Mouse (Mus musculus) mouse embryonic stem cell (cell line): ENCODE results near the gene Klhl36.

Source experiments
- in situ Hi-C, 2 experiments: fragments of 300-500 bp; cut with MboI; formaldehyde crosslinking; loops; 1 replicate in 1 of 2; 3 replicates in 1 of 2; pipeline ENCODE4 v1.14.3; 2019 to 2020; ENCODE audit warnings: low sequenced_read_pairs in 2 of 2, low pct_unique_long_range_greater_than_20kb in 1 of 2, mixed read lengths in 1 of 2; ENCODE audit not compliant: unreplicated experiment in 1 of 2

Klhl36 gene

DNA sequence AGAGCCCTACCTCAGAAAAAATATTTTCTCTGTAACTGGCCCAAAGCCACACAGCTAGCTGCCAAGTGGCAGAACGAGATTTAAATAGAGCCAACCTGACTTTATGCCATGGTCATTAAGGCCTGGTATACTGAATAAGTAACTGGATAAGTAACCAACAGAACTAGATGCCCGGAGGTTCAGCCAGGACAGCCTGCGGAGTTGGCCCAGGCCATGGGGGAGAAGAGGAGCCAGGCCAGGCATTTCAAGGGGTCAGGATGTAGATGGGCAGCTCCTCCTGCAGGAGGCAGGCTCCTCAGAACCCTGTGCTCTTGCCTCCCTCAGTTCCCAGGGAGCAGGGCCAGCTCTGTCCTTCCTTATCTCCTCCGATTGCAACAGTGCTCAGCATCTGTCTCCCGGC lies 6.4 kb upstream of the Klhl36 start:
- in situ Hi-C loops, result no loop called here

DNA sequence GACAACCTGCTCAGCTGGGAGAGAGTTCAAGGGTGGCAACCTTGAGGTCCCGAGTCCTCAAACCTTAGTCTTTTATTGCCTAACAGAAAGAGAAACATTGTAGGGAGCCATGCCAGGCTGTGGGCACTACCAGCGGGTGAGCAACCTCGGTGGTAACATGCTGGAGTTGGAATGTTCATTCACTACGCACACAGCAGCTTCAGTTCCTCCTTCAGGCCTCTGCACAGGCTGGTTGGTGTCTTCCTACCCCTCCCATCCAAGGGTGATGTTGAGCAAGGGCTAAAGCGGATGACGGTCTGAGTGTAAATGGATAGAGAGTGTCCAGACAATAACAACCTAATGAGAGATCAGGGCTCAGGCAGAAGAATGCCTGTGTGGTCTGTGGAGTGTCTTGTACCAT lies 4.3 kb upstream of the Klhl36 start:
- in situ Hi-C loops, result no loop called here

DNA sequence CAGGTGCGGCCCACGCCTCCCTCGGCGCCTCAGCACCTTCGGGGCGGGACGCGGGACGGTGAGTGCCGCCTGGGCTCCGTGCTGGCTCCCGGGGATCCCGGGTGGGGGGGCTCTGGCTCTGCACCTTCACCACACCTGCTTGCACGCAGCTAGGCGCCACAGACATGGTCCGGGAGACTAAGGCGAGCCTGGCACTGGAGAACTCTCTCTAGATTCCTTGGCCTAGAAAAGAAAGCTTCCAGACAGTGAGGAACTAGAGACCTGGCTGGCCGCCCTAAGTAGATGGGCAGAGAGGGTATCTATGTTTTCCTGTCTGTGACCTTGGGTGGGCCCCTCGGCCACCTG lies 296 bp downstream of the Klhl36 start:
- in situ Hi-C loops, result no loop called here

DNA sequence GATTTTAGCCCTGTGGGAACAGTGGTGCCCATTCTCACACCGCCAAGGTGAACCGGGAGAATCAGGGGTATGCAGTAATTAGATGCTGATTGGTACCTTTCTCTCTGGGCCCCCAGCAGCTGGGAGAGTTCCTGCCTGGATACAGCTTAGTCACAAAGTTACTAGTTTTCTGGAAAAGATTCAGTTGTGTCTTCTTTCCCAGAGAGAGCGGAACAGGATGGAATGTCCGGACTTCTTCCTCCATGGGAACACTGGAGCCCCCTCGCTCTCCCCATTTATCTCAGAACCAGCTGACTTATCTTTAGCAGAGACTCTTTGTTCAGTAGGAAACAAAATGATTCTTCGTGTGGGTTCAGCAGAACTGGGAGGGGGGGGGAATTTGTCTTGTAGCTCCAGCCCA lies 683 bp downstream of the Klhl36 start:
- in situ Hi-C loops, result no loop called here

DNA sequence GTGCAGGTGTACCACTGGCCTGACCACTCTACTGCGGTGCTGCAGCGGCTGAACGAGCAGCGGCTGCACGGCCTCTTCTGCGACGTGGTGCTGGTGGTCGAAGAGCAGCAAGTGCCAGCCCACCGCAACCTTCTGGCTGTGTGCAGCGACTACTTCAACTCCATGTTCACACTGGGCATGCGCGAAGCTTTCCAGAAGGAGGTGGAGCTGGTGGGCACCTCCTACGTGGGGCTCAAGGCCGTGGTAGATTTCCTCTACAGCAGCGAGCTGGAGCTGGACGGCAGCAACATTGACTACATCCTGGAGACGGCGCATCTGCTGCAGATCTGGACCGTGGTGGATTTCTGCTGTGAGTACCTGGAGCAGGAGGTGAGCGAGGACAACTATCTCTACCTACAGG lies 7.5 kb downstream of the Klhl36 start:
- in situ Hi-C loops, result no loop called here

DNA sequence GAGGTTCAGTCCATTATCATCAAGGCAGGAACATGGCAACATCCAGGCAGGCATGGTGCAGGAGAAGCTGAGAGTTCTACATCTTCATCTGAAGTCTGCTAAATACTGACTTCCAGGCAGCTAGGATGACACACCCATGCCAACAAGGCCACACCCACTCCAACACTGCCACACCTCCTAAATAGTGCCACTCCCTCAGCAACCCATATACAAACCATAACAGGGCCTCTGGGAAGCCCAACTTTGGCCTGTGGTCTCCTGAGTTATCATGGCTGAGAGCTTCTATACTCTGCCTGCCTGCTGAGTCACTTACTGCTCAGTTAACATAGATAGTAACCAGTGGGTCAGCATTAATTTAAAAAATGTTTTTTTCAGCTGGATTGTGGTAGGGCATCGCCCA lies 11.1 kb downstream of the Klhl36 start:
- in situ Hi-C loops, result no loop called here

DNA sequence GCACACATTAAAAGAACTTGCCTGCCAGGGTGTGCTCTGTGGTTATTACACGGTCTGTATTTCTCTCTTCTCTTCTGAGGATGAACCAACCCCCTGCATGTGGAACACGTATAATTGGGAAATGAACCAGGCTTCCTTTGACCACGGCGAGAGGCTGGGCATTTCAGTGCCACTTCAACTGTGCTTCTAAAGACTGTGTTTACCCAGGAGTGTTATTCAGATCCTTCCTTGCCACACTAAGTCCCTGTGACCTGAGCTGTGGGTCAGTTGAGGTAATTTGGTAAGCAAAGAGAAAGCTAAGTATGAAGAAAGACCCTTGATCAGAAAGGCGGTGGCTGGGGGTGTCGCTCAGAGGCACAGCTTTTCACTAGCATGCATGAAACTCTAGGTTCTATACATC lies 19.2 kb downstream of the Klhl36 start:
- in situ Hi-C loops, result no loop called here

DNA sequence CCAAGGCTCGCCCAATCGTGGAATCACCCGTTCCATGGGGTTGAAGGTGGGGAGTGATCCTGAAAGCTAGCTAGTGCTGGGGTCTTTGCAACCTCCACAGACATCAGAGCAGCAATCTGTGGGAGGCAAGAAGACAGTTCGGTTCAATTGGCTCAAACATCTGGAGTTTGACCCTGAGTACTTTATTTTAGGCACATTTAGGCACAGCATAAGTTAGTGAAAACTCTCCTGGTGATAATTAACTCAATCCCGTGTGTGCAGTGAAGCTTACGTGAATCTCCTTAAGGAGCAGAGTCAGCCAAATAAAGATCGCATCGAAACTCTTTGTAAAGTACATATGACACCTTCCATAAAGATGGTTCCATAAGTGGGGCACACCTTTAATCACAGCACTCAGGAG lies 19.9 kb downstream of the Klhl36 start:
- in situ Hi-C loops, result no loop called here

DNA sequence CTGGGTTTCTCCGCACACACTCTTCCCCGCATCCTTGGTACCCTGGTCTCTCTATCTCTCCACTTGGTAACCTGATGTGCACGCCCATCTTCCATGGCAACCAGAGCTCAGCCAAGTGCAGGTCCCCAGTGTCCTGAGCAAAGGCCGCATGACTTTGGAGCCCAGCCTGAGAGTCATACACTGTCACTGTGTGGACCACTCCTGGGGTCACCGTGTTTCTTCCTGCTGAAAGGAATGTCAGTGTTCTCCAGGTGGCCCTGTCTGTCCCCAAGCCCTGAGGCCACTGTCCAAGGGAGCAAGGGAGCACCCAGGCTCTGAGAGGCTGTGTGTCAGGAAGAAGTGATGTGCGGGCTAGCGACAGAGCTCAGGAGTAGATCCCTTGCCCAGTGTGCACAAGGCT lies 21.2 kb downstream of the Klhl36 start:
- in situ Hi-C loops, result no loop called here

DNA sequence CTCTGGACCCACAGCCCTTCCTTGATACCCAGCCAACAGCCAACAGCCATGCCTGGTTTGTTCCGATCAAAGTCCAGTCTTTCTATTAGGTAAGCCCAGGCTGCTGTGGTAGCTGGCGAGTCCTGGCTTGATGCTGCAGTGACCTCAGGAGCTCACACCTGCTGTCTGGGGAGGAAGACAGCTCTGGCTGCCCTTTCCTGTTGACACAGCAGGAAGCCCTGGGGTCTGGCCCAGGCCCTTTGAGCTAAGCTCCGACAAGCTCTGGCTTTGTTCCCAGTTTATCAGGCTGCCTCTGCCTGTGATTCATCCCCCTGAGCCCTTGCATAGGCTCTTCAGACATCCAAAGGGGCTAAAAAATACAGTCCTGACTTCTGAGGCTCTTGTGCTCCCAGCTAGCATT lies 23.5 kb downstream of the Klhl36 start:
- in situ Hi-C loops, result no loop called here

DNA sequence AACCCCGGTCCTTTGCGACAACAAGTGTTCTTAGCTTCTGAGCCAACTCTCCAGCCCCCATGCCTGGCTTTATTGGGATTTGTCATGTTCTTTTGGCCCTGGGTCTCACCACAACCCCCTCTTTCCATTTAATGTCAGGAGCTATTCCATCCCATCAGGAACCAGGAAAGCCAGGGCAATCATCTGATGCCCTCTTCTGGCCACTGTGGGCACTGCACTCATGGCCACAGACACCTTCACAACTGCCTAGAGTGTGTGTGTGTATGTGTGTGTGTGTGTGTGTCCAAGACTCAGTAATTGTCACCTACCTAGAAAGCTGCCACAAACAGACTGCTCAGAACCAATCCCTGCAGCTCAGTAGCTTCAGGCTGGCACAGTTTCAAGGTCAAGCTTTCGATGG lies 25.1 kb downstream of the Klhl36 start:
- in situ Hi-C loops, result no loop called here

DNA sequence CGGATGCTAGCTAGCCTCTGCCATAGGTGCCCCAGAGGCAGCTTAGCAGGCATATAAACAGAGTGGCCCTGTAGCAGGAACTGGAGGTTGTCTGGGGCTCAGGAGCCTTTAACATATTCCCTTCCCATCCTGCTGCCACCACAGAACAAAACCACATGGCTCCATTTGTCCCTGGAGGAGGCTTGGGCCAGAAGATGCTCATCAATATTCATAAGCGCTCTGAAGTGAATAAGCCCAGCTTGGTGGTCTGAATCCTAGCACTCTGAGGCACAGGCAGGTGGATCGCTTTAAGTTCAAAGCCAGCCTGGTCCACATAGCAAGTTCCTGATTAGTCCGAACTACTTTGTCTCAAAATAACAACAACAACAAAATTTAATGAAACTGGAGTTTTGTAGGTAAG lies 25.9 kb downstream of the Klhl36 start:
- in situ Hi-C loops, result no loop called here

DNA sequence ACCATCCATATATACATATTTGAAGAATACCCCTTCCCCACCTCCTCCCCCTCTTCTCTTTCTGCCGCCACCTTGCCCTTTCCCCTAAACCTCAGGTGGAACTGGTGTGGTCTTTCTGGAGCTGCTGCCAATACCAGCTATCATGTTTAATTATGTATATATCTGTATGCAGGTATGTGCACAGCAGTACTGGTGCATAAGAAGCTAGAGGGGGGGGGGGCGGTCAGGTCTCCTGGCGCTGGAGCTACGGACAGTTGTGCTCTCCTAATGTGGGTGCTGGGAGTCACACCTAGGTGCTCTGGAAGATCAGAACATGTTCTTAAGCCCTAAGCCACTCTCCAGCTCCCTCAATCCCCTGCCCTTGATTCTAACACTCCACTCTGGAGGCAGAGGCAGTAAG lies 35.0 kb downstream of the Klhl36 start:
- in situ Hi-C loops, result no loop called here

DNA sequence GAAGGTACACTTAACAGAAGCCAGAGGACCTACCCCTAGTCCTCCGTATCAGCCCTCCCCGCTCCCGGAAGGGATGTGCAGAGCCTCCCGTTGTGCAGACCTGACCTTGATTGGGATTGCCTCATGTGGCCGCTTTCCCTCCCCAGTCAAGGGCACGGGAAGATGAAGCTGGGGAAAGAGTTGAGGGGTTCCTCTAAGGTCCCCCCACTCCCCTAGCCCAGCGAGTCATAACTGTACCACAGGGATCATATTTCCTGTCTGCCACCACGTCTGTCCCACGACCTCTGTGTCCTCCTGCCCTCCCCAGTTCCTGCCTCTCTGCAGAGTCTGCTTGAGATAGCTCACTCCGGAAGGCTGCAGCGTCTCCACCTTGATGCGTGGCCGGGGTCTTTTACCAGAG lies 35.9 kb downstream of the Klhl36 start:
- in situ Hi-C loops, result no loop called here

DNA sequence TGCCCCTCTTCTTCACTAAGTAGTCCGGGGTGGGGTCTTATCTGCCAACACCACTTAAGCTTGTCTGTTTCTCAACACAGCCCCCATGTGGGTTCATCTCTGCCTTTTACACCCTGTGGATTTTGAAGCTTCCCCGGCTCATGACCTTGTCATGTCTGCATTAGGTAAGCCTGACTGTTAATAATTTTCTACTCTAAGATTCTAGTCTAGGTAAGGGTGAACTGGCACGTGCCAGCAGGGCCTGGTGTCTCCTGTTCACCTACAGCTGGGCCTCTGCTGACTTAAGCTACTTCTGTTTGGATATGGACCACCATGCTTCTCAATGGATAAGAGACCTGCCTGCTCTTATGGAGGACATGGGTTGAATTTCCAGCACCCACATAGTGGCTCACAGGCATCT lies 39.3 kb downstream of the Klhl36 start:
- in situ Hi-C loops, result no loop called here

DNA sequence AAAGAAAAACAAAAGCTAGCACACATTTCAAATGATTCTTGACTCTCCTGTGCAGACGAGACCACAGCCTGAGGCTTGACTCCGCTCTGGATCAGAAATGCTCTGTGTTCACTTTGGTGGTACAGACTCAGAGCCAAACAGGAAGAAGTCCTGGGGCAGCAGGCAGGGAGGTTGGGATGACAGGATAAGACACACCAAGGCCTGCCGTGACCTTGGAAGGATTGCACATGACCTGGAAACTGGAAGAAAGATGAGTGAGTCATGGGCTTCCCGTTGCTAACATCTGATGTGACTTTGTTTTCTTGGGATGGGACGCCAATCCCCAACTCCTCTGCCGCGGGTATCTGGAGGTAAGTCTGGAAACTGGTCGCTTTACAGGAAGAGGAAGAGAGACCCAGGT lies 39.9 kb downstream of the Klhl36 start:
- in situ Hi-C loops, result no loop called here

DNA sequence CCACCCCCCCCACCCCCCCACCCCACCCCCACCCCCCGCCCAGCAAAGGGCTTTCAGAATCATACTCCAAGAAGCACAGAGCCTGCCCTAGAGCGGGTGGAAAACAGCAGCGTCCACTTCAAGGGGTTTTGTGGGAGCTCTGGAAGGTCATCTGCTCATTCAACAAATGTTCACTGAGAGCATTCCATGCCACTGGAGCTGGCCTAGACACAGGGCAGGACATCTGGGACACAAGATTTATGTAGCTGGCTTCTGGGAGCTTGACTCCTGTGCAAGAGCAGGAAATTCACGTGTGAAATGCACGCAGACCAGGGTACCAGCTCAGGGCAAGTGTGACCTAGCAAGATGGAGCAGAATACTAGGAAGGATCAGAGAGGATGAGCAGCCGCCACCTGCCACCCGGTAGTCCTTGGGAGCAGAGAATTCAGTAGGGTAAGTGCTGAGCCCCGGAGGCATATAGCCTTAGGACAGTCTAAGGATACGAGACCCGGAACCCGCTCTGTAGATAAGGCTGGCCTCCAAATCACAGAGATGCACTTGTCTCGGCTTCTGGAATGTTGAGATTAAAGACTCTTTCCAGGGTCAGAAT lies 42.4 kb downstream of the Klhl36 start:
- in situ Hi-C loops, result no loop called here

DNA sequence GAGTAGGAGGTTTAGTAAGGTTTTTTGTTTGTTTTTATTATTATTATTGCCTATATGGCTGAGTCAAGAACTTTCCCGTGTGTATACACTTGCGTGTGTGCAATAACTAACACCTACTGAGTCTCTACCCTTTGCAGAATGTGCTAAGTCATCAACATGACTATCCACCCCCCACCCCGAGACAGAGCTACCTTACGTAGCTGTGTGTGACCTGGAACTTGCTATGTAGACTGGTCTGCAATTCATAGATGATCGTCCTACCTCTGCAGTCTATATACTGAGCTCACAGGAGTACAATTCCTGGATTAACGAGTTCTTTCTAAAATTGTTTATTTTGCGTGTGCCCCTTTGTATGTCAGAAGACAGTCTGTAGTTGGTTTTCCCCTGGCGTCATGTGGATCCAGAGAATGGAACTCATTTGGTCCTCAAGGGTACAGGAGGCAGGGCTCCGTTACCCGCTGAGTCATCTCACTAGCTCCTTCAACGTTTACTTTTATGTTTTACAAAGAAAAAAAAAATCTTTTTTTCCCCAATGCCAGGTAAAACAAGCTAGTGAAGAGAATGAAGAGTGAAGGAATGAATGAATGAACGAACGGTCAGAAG lies 48.0 kb downstream of the Klhl36 start, which contains the start of gene Usp10:
Gene Usp10, plus strand, starts transcription at position 417 of the 603 bp plus-strand sequence.
- in situ Hi-C loops, result no loop called here

DNA sequence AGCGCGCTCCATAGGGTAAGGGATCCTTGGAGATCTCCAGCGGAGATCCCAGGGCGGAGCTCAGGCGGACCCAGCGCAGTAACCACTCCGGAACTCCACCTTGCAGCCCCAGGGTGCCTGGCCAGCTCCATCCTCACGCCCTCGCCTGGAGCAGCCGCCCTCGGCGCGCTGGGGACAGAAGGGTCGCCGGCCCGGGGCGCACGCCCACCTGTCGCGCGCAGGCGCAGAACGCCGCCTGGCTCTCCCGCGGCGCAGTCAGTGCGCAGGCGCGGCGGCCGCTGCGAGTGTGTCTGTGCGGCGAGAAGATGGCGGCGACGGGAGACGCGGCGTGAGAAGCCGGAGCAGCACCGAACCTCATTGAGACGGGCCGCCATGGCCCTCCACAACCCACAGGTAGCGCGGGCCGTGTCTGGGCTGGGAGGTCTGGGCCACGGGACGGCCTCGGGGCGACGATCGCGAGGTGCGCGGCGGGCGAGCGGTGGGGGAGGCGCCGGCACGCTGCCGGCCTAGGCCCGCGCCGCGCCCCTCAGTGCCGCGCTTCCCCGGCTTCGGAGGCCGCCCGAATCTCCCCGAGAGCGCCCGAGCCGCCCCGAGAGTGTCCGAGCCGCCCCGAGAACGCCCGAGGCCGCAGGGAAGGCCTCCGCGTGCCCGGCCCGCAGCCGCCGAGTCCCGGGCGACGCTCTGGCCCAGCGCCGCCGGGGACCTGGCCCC lies 48.6 kb downstream of the Klhl36 start, which contains the start of gene Gm20388:
Gene Gm20388, plus strand, starts transcription at position 295 of the 711 bp plus-strand sequence.
- in situ Hi-C loops, result no loop called here

DNA sequence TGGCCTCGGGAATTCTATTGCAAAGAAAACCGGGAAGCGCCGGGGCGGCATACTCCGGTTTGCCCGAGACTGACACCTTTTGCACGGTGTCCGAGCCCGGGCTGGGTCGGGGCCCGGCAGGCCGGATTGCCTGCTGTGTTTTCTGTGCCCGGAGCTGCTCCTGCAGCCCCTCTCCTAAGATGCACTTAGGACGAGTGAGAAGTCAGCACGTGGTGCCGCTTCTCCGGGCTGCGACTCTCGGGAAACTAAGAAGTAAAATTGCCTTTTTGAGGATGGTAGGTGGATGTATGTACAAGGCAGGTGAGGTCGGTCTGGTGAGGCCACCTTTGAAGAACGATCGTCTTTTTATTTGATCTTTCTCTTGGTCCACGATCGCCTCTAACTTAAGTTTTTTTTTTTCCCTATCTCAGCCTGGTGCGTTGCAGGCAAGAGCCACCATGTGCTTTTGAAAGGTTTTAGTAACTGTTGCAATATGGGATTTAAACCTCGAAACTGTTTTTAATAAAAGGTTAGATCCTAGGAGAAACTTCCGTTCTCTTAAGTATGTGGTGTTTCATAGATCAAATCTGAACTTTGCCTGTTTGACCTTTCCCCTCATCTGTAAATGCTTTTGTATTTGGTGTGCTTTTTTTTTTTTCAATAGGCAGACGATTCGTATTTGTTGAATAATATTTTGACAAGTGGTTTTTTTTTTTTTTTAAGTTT lies 49.3 kb downstream of the Klhl36 start:
- in situ Hi-C loops, result no loop called here
